10 mouse cellular contexts compared by ENCODE assay signal in genomic region chr1:170894603-170895602, GRCm38 (mm10). TPM values are rescaled to one million over a fixed set of nuclear protein-coding genes. Genes with fewer than 3 reads are reported as not detected.
DNase-seq lines count a peak whose midpoint lies in the region; ATAC-seq and TF ChIP-seq lines count a peak whose summit lies in the region.
"Had no signal": no experiment of that assay in that cellular context is flagged by ENCODE, and none has a peak within 500 bp of the region (broad histone marks: within the 10 kb centered on the region; RNA-seq: fewer than 3 reads in every experiment).

No protein-coding gene starts in this region.

- no peak for TF ChIP-seq POLR2A in lung, adult 2 months (IDR thresholded peaks at IDR 0.05; ENCODE audit: borderline replicate concordance, extremely low read depth, low read depth, low read length)

- H3K4me2 ChIP-seq in forebrain, postnatal 0 days (ENCODE audit: low read depth), result no peak overlapping the region
- H3K4me2 ChIP-seq in forebrain, embryonic 11.5 days (ENCODE audit: low read depth, low read length, severe bottlenecking), result no peak overlapping the region
- H3K4me2 ChIP-seq: hindbrain, embryonic 15.5 days had no signal

- no peaks in the 10 kb centered on the region for H3K9me3 ChIP-seq in forebrain, postnatal 0 days (ENCODE audit: low read length)
- H3K9me3 ChIP-seq in forebrain, embryonic 11.5 days (ENCODE audit: control insufficient read depth, low read length), result no peaks in the 10 kb centered on the region
- H3K9me3 ChIP-seq: hindbrain, embryonic 15.5 days had no signal

- peak; percentile 68 for TF ChIP-seq CTCF in forebrain, postnatal 0 days (IDR thresholded peaks at IDR 0.05; ENCODE audit: low read depth)
- TF ChIP-seq CTCF in lung, adult 2 months (IDR thresholded peaks at IDR 0.05; ENCODE audit: insufficient read depth, low read length), result peak; percentile 7; the same call in 1 of the 2 replicates

- no peaks in the 10 kb centered on the region for H3K4me1 ChIP-seq in forebrain, postnatal 0 days (ENCODE audit: insufficient read depth)
- H3K4me1 ChIP-seq in forebrain, embryonic 11.5 days (replicated peaks; ENCODE audit: control insufficient read depth, insufficient read depth, low read length), result no peaks in the 10 kb centered on the region
- no peaks in the 10 kb centered on the region for H3K4me1 ChIP-seq in lung, adult 2 months (ENCODE audit: control insufficient read depth, insufficient read depth, low read length)
- H3K4me1 ChIP-seq: hindbrain, embryonic 15.5 days had no signal

- H3K9ac ChIP-seq in forebrain, postnatal 0 days, result no peak overlapping the region
- H3K9ac ChIP-seq in forebrain, embryonic 11.5 days (ENCODE audit: low read length), result no peak overlapping the region
- H3K9ac ChIP-seq: hindbrain, embryonic 15.5 days had no signal

- WGBS in forebrain, postnatal 0 days, result 63% methylated on average over 9 of the region's 9 CpGs
- WGBS in forebrain, embryonic 11.5 days, result 62% methylated on average over 9 of the region's 9 CpGs
- 58% methylated on average over 9 of the region's 9 CpGs for WGBS in lung, adult 2 months

- peaks cover 3% of the 10 kb centered on the region; the same call in 1 of the 2 replicates for H3K27me3 ChIP-seq in forebrain, postnatal 0 days (ENCODE audit: insufficient read depth, low read length)
- no peaks in the 10 kb centered on the region for H3K27me3 ChIP-seq in forebrain, embryonic 11.5 days (ENCODE audit: control insufficient read depth, insufficient read depth, low read length)

- peak; percentile 66 for DNase-seq in forebrain, postnatal 0 days
- DNase-seq in forebrain, embryonic 11.5 days (ENCODE audit: low spot score), result no peak
- DNase-seq in lung, adult 2 months, result no peak
- DNase-seq in lung, postnatal 4 days, result no peak
- peak; percentile 81 for DNase-seq in embryo, embryonic 10 days (ENCODE audit: low spot score)
- peak; percentile 18 to 24 for DNase-seq in natural killer cell, adult 2 months (ENCODE audit: low spot score in 2 of 2)
- DNase-seq in right cerebral cortex, adult 2 months (ENCODE audit: low spot score in 2 of 2), result no peak
- no peak for DNase-seq in adrenal gland, adult 8-10 months

- no peaks in the 10 kb centered on the region for H3K36me3 ChIP-seq in forebrain, postnatal 0 days (ENCODE audit: insufficient read depth)
- H3K36me3 ChIP-seq in forebrain, embryonic 11.5 days (ENCODE audit: control insufficient read depth, insufficient read depth, low read length), result no peaks in the 10 kb centered on the region
- H3K36me3 ChIP-seq: hindbrain, embryonic 15.5 days had no signal

- no peak overlapping the region for H3K27ac ChIP-seq in forebrain, postnatal 0 days (ENCODE audit: low read depth, low read length)
- H3K27ac ChIP-seq in forebrain, embryonic 11.5 days (ENCODE audit: low read depth, low read length), result no peak overlapping the region
- H3K27ac ChIP-seq: hindbrain, embryonic 15.5 days had no signal

- peak; percentile 18; the same call in 1 of the 2 replicates for ATAC-seq in forebrain, postnatal 0 days
- no peak for ATAC-seq in forebrain, embryonic 11.5 days (replicated peaks; ENCODE audit: low FRiP score)

- no peak overlapping the region for H3K4me3 ChIP-seq in forebrain, postnatal 0 days (ENCODE audit: low read depth, low read length)
- no peak overlapping the region for H3K4me3 ChIP-seq in forebrain, embryonic 11.5 days (ENCODE audit: low read depth, low read length)
- no peak overlapping the region for H3K4me3 ChIP-seq in lung, adult 2 months (replicated peaks; ENCODE audit: extremely low read depth, low read depth, low read length)
- H3K4me3 ChIP-seq: hindbrain, embryonic 15.5 days; myocyte had no signal

RNA-seq across cellular contexts. Expression of gene Dusp12, which starts 9.6 kb away (rescaled TPM):
- 41.0 and 44.2 TPM in 2 replicates for total RNA-seq in forebrain, postnatal 0 days (2014; rRNA removed)
- polyA plus RNA-seq in forebrain, postnatal 0 days (2015; fragmentation: Nextera tagmentation; extraction: Ambion mirVana), result 37.4 and 39.2 TPM in 2 replicates
- 28.7 and 29.3 TPM in 2 replicates for polyA plus RNA-seq in forebrain, embryonic 11.5 days (2014; fragmentation: Nextera tagmentation; extraction: Ambion mirVana)
- 17.3 and 18.8 TPM in 2 replicates for polyA plus RNA-seq in lung, adult 2 months (2012; rRNA removed)
- total RNA-seq in adrenal gland, adult 8-10 months (2022), result 10 to 100 TPM; 20.7 to 34.0 (median 24.7) TPM

RNA-seq across cellular contexts. Expression of gene Gm26620, which starts 10.0 kb away (rescaled TPM):
- total RNA-seq in forebrain, postnatal 0 days (2014; rRNA removed), result 2.4 TPM in 1 of 2 replicates, not detected in the other
- polyA plus RNA-seq in forebrain, postnatal 0 days (2015; fragmentation: Nextera tagmentation; extraction: Ambion mirVana), result 0.43 and 0.48 TPM in 2 replicates
- 0.37 TPM in 1 of 2 replicates, not detected in the other for polyA plus RNA-seq in forebrain, embryonic 11.5 days (2014; fragmentation: Nextera tagmentation; extraction: Ambion mirVana)
- 0.45 and 1.2 TPM in 2 replicates for polyA plus RNA-seq in lung, adult 2 months (2012; rRNA removed)
- total RNA-seq in adrenal gland, adult 8-10 months (2022), result 1 to 10 TPM; 1.0 to 2.7 (median 1.8) TPM

RNA-seq across cellular contexts. Expression of gene Fcrlb, which starts 17.8 kb away (rescaled TPM):
- total RNA-seq in forebrain, postnatal 0 days (2014; rRNA removed), result not detected in 2 replicates
- polyA plus RNA-seq in forebrain, postnatal 0 days (2015; fragmentation: Nextera tagmentation; extraction: Ambion mirVana), result 0.40 and 1.1 TPM in 2 replicates
- not detected in 2 replicates for polyA plus RNA-seq in forebrain, embryonic 11.5 days (2014; fragmentation: Nextera tagmentation; extraction: Ambion mirVana)
- polyA plus RNA-seq in lung, adult 2 months (2012; rRNA removed), result 0.71 and 1.2 TPM in 2 replicates
- not detected for total RNA-seq in adrenal gland, adult 8-10 months (2022)

RNA-seq across cellular contexts. Expression of gene Atf6, which starts 27.3 kb away (rescaled TPM):
- 14.3 and 18.1 TPM in 2 replicates for total RNA-seq in forebrain, postnatal 0 days (2014; rRNA removed)
- polyA plus RNA-seq in forebrain, postnatal 0 days (2015; fragmentation: Nextera tagmentation; extraction: Ambion mirVana), result 3.7 and 5.3 TPM in 2 replicates
- 8.9 and 9.8 TPM in 2 replicates for polyA plus RNA-seq in forebrain, embryonic 11.5 days (2014; fragmentation: Nextera tagmentation; extraction: Ambion mirVana)
- polyA plus RNA-seq in lung, adult 2 months (2012; rRNA removed), result 13.2 and 18.8 TPM in 2 replicates
- total RNA-seq in adrenal gland, adult 8-10 months (2022), result 10 to 100 TPM; 39.7 to 46.8 (median 43.5) TPM

RNA-seq across cellular contexts. Expression of gene Fcrla, which starts 32.5 kb away (rescaled TPM):
- total RNA-seq in forebrain, postnatal 0 days (2014; rRNA removed), result not detected in 2 replicates
- 0.11 TPM in 1 of 2 replicates, not detected in the other for polyA plus RNA-seq in forebrain, postnatal 0 days (2015; fragmentation: Nextera tagmentation; extraction: Ambion mirVana)
- not detected in 2 replicates for polyA plus RNA-seq in forebrain, embryonic 11.5 days (2014; fragmentation: Nextera tagmentation; extraction: Ambion mirVana)
- polyA plus RNA-seq in lung, adult 2 months (2012; rRNA removed), result 8.0 and 8.7 TPM in 2 replicates
- total RNA-seq in adrenal gland, adult 8-10 months (2022), result under 1 TPM; 0.21 to 0.81 (median 0.59) TPM
- polyA plus RNA-seq: hindbrain, embryonic 15.5 days; myocyte had no signal

Comparison
In these comparisons a context has a peak if more than half of its experiments do, and no peak if none do; other contexts are left out.
1. DNase-seq: peak in forebrain, postnatal 0 days (single experiment), embryo, embryonic 10 days (single experiment) and natural killer cell, adult 2 months (2 of 2); none in forebrain, embryonic 11.5 days (single experiment), lung, adult 2 months (single experiment), lung, postnatal 4 days (0 of 2), right cerebral cortex, adult 2 months (0 of 2) and adrenal gland, adult 8-10 months (single experiment).